Mouse (Mus musculus) lung, postnatal 0 days (tissue): ENCODE data around the gene Zfp143.

ENCODE experiments used
- CTCF ChIP-seq: IDR thresholded peaks from 2 replicates; pipeline ENCODE4 v1.5.1; 2016; ENCODE audit warnings: antibody characterized with exemption, mild to moderate bottlenecking
- EP300 ChIP-seq: IDR thresholded peaks from 2 replicates; pipeline ENCODE4 v1.6.1; 2016; ENCODE audit warnings: antibody characterized with exemption, mild to moderate bottlenecking, control low read depth

DNA sequence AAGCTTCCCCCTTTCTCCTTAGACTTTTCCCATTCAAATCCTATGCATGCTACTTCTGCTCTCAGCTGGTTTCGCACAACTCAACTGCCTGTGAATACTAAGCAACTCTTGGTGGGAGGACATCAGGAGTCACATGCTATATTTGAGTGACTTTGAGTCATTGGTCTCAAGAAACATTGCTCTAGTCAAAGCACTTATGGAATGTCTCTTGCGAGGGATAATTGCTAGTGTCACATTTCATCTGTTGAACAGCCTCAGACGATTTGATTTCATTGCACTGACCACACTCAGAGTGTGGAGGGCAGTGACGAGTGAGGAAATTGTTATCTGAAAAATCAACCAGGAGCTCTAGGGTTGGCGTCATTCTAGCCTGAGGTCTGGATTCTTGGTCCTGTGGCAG, 53.7 kb downstream of the Zfp143 start:
- TF ChIP-seq CTCF (no peak), EP300 (no peak)
